Mouse (Mus musculus) forebrain, embryonic 15.5 days (tissue): ENCODE results near the gene Cldn9. TPM values are rescaled to one million over a fixed set of nuclear protein-coding genes. Genes with fewer than 3 reads are reported as not detected.

ENCODE experiments used
- ATAC-seq: fragments of 200-750 bp; cut with Nextera tagmentation; replicated peaks from 2 replicates; pipeline ENCODE4 v1.8.0; 2017; ENCODE audit warnings: mild to moderate bottlenecking, moderate TSS enrichment, moderate library complexity
- H3K27ac ChIP-seq: fragments of 300-500 bp; sonication (generic); replicated peaks from 2 replicates; pipeline ENCODE4 v1.5.1; 2015; ENCODE audit warnings: mild to moderate bottlenecking, inconsistent platforms
- H3K27me3 ChIP-seq: fragments of 300-500 bp; sonication (generic); 2 replicates; pipeline ENCODE4 v1.6.1; 2015; ENCODE audit warnings: inconsistent platforms
- H3K36me3 ChIP-seq: fragments of 300-500 bp; sonication (generic); 2 replicates; pipeline ENCODE4 v1.6.1; 2015; ENCODE audit warnings: mild to moderate bottlenecking, inconsistent platforms
- H3K4me1 ChIP-seq: fragments of 300-500 bp; sonication (generic); 2 replicates; pipeline ENCODE4 v1.6.1; 2015; ENCODE audit warnings: inconsistent platforms
- H3K4me2 ChIP-seq: fragments of 300-500 bp; sonication (generic); replicated peaks from 2 replicates; pipeline ENCODE4 v1.6.1; 2015; ENCODE audit warnings: mild to moderate bottlenecking, inconsistent platforms
- H3K4me3 ChIP-seq: fragments of 300-500 bp; sonication (generic); 2 replicates; pipeline ENCODE4 v1.5.1; 2015; ENCODE audit warnings: mild to moderate bottlenecking, inconsistent platforms
- H3K9ac ChIP-seq: fragments of 300-500 bp; sonication (generic); replicated peaks from 2 replicates; pipeline ENCODE4 v1.6.1; 2015; ENCODE audit warnings: mild to moderate bottlenecking, inconsistent platforms
- H3K9me3 ChIP-seq: fragments of 300-500 bp; sonication (generic); 2 replicates; pipeline ENCODE4 v1.6.1; 2016; ENCODE audit warnings: inconsistent platforms
- WGBS: fragments of 180-500 bp; shearing (Covaris S2); methylation state at CpG from one replicate; pipeline ENCODE4 v1.1.7; 2015; ENCODE audit warnings: mixed read lengths; 5-methylcytosine and 5-hydroxymethylcytosine counted together
- polyA plus RNA-seq: library from polyadenylated mRNA; unstranded; fragments of >200 nt; fragmentation: Nextera tagmentation; extraction: Ambion mirVana; gene quantifications from 2 replicates; pipeline ENCODE4 v1.2.1, GENCODE M21; 2015

The Cldn9 gene
- 1.2 TPM in 2 replicates for polyA plus RNA-seq

- Histone ChIP-seq H3K36me3 (no peaks in the 10 kb centered on the region), H3K4me3 (no peak within 1 kb of the TSS), H3K27me3 (peaks cover 36% of the 10 kb centered on the region), H3K4me1 (peaks cover 13% of the 10 kb centered on the region), H3K27ac (no peak within 1 kb of the TSS), H3K9me3 (no peaks in the 10 kb centered on the region), H3K4me2 (no peak within 1 kb of the TSS), H3K9ac (no peak within 1 kb of the TSS)
- ATAC-seq, result no peak
- 11% methylated on average over 15 of the region's 15 CpGs for WGBS
Observed at GRCm38 (mm10) chr17:23683856-23684672, at the start of gene Cldn9. Cldn9 (minus strand) TSS chr17:23684026.

DNA sequence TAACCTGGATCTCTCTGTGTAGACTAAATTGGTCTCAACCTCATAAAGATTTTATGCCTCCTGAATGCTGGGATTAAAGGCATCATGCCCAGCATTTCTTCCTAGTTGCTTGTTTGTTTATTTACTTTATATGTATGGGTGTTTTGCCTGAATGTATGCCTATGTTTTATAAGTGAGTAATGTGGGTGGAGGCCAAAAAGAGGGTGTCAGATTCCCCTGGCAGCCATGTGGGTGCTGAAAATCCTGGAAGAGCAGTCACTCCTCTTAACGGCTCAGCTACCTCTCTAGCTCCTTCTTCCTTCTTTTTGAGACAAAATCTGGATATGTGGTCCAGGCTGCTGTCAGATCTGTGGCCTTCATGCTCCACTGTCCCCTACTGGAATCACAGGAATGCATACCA, 46.6 kb upstream of the Cldn9 start:
- no peaks in the 10 kb centered on the region for H3K9me3 ChIP-seq
- H3K9ac ChIP-seq, result no peak overlapping the region
- ATAC-seq, result no peak
- WGBS, result 87% methylated on average over 1 of the region's 1 CpGs
- H3K4me1 ChIP-seq, result peaks cover 14% of the 10 kb centered on the region
- H3K36me3 ChIP-seq, result no peaks in the 10 kb centered on the region; the same call in 1 of the 2 replicates
- no peak overlapping the region for H3K4me2 ChIP-seq
- no peak overlapping the region for H3K27ac ChIP-seq
- H3K4me3 ChIP-seq, result no peak overlapping the region
- H3K27me3 ChIP-seq, result no peaks in the 10 kb centered on the region

DNA sequence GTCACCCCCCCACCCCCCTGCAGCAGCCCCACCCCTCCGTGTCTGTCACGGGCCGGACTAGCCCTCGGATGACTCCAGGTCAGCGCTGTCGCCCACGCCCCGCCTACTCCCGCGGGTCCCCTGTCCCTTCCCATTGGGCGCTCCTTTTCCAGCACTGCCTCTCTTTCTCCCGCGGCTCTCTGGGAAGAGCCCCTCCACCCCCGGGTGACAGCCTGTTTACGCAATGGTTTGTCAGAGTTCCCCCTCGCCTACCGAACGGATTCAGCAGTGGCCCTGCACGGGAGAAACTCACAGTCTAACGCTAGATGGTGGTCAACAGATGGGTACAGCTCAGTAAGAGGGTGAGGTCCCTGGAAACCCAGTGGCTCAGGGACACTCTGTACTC, 42.9 kb upstream of the Cldn9 start:
- Histone ChIP-seq H3K9me3 (no peaks in the 10 kb centered on the region), H3K36me3 (no peaks in the 10 kb centered on the region), H3K4me1 (peaks cover 14% of the 10 kb centered on the region), H3K4me3 (peak overlapping the region; percentile 97), H3K27me3 (no peaks in the 10 kb centered on the region), H3K4me2 (peak overlapping the region; percentile 88), H3K27ac (peak overlapping the region; percentile 61), H3K9ac (peak overlapping the region; percentile 62)
- ATAC-seq, result peak; percentile 74
- under 1% methylated on average over 20 of the region's 20 CpGs for WGBS

GRCm38 (mm10) chr17:23725999-23726757, 42.4 kb upstream of the Cldn9 start, which contains the start of gene Pkmyt1:
Pkmyt1 (plus strand) TSS chr17:23726336.
- peaks cover 14% of the 10 kb centered on the region for H3K4me1 ChIP-seq
- H3K9ac ChIP-seq, result peak within 1 kb of the TSS; percentile 67
- ATAC-seq, result peak; percentile 95
- peak within 1 kb of the TSS; percentile 97 for H3K4me3 ChIP-seq
- 1% methylated on average over 72 of the region's 73 CpGs for whole genome bisulfite sequencing
- peak within 1 kb of the TSS; percentile 88 for H3K4me2 ChIP-seq
- H3K9me3 ChIP-seq, result no peaks in the 10 kb centered on the region
- no peaks in the 10 kb centered on the region for H3K27me3 ChIP-seq
- peak within 1 kb of the TSS; percentile 65 for H3K27ac ChIP-seq
- H3K36me3 ChIP-seq, result no peaks in the 10 kb centered on the region

- WGBS, result 68% methylated on average over 4 of the region's 4 CpGs
- peak overlapping the region; percentile 88 for H3K4me2 ChIP-seq
- peak overlapping the region; percentile 65 for H3K27ac ChIP-seq
- no peaks in the 10 kb centered on the region for H3K27me3 ChIP-seq
- ATAC-seq, result no peak
- H3K4me1 ChIP-seq, result peaks cover 14% of the 10 kb centered on the region
- H3K9me3 ChIP-seq, result no peaks in the 10 kb centered on the region
- H3K9ac ChIP-seq, result peak overlapping the region; percentile 67
- no peaks in the 10 kb centered on the region for H3K36me3 ChIP-seq
- peak overlapping the region; percentile 97 for H3K4me3 ChIP-seq
Observed at GRCm38 (mm10) chr17:23725477-23725876, 41.7 kb upstream of the Cldn9 start.

DNA sequence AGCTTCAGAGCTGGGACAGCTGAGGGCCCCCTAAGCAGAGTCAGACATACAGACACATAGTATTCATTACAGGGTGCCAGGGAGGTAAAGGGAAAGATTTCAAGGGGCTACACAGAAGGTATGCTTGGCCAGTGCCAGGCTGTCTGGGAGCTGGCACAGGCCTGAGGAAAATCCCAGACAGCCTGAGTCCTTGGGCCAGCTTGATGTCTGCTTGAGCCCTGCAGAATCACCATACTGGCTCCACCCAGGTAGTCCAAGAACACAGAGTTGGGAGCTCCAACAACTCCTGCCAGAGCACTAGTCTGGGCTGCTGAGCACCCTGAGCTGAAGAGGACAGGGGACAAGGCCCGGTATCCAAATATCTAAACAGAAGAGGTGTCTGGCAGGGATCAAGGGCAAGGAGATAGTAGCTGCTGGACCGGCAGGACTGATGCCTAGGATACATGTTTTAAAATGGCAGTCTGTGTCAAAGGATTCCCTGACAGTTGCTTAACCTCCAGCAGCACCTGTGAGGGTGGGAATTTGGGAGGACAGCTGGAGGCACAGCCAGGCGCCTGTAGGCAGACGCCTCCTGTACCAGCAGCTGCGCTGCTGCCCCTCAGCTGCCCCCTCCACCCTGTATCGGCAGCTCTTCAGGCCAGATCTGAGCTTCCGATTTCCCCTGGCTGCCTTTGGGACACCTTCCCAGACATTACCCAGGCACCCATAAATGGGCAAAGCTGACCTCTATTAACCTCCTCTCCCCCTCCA, 38.7 kb upstream of the Cldn9 start, which contains the start of gene 1520401A03Rik:
1520401A03Rik (minus strand) TSS at position 408 of the 750 bp plus-strand sequence.
- 83% methylated on average over 7 of the region's 7 CpGs for WGBS
- Histone ChIP-seq H3K27ac (no peak within 1 kb of the TSS), H3K36me3 (no peaks in the 10 kb centered on the region), H3K9me3 (no peaks in the 10 kb centered on the region), H3K4me1 (peaks cover 14% of the 10 kb centered on the region), H3K9ac (no peak within 1 kb of the TSS), H3K27me3 (no peaks in the 10 kb centered on the region), H3K4me3 (no peak within 1 kb of the TSS), H3K4me2 (no peak within 1 kb of the TSS)
- no peak for ATAC-seq

DNA sequence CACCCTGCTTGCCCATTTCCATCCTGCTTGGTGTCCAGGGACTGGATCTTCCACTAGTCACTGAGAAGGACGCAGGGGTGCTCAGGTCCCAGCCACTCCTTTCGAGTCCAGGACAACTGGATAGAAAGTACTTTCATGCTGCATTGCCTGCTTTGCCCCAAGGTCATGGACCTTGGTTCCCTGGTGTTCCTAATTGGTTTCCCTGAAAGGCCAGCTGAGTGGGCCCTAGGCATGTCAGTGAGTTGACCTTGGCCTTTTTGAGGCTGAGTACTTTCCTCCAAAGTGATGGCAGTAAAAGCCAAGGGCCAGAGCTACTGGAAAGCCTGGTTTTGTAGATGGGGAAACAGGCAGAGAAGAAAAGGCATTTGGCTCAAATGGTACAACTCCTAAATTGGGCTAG, 38.1 kb upstream of the Cldn9 start:
- ATAC-seq, result no peak
- WGBS, result 85% methylated on average over 2 of the region's 2 CpGs
- H3K9me3 ChIP-seq, result no peaks in the 10 kb centered on the region

DNA sequence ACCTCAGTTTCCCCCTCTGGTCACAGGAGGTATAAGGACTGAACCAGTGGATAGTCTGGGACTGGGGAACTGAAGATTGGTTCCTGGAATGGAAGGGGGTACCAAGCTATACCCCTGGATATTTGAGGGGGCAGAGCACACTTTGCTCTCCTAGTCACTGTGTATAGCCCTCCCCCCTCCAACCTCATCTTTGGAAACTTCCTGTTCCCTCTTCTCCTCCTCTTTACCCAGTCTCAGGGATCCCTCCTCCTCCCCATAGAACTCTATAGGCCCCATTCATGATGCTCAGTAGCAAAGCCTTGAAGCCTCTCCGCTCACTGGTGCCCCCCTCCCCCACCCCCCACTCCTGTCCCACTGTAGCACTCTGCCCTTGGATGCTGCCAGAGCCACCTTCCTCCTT, 35.6 kb upstream of the Cldn9 start:
- no peak overlapping the region for H3K27ac ChIP-seq
- H3K27me3 ChIP-seq, result no peaks in the 10 kb centered on the region
- H3K4me2 ChIP-seq, result no peak overlapping the region
- H3K36me3 ChIP-seq, result no peaks in the 10 kb centered on the region
- no peaks in the 10 kb centered on the region for H3K4me1 ChIP-seq
- 14% methylated on average over 1 of the region's 1 CpGs for WGBS
- H3K4me3 ChIP-seq, result no peak overlapping the region
- no peaks in the 10 kb centered on the region for H3K9me3 ChIP-seq
- H3K9ac ChIP-seq, result no peak overlapping the region
- no peak for ATAC-seq

More for the DNA sequence above, 38.1 kb upstream of the Cldn9 start:
- Histone ChIP-seq H3K27me3 (no peaks in the 10 kb centered on the region), H3K4me1 (peaks cover 7% of the 10 kb centered on the region), H3K4me3 (no peak overlapping the region), H3K4me2 (no peak overlapping the region), H3K9ac (no peak overlapping the region), H3K27ac (no peak overlapping the region), H3K36me3 (no peaks in the 10 kb centered on the region)

DNA sequence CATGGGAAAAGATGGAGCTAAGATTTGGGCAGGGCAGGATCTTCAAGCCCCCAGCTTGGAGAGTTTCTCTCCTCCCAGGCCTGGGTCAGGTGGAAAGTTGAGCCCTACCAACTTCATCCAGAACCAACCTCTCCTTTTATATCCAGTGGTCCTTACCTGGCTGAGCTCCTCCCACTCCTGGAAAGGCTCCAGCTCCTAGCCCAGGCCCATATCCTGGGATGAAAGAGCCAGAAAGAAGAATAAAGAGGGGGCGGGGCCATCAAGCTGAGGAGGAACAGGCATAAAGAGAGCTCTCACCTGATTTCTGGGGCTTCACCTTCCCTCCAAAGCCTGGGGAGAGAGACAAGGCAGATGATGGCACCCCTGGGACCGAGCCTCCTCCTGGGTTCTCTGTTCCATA, 33.2 kb upstream of the Cldn9 start:
- H3K36me3 ChIP-seq, result no peaks in the 10 kb centered on the region
- no peak overlapping the region for H3K4me3 ChIP-seq
- no peak overlapping the region for H3K9ac ChIP-seq
- WGBS, result 54% methylated on average over 2 of the region's 2 CpGs
- no peaks in the 10 kb centered on the region for H3K27me3 ChIP-seq
- H3K4me1 ChIP-seq, result no peaks in the 10 kb centered on the region
- H3K27ac ChIP-seq, result no peak overlapping the region
- no peak for ATAC-seq
- no peak overlapping the region for H3K4me2 ChIP-seq
- no peaks in the 10 kb centered on the region for H3K9me3 ChIP-seq

GRCm38 (mm10) chr17:23706212-23706611, 22.4 kb upstream of the Cldn9 start:
- Histone ChIP-seq H3K36me3 (no peaks in the 10 kb centered on the region), H3K27me3 (0 out of 2 replicates have a peak, but pooled peaks cover 6% of the 10 kb centered on the region), H3K4me1 (no peaks in the 10 kb centered on the region), H3K9ac (no peak overlapping the region; the same call in 1 of the 2 replicates), H3K4me3 (no peak overlapping the region), H3K9me3 (no peaks in the 10 kb centered on the region), H3K27ac (no peak overlapping the region), H3K4me2 (no peak overlapping the region)
- ATAC-seq, result peak; percentile 44
- WGBS, result 1% methylated on average over 3 of the region's 3 CpGs

GRCm38 (mm10) chr17:23705525-23706104, 21.8 kb upstream of the Cldn9 start:
- Histone ChIP-seq H3K9me3 (no peaks in the 10 kb centered on the region), H3K4me1 (no peaks in the 10 kb centered on the region), H3K9ac (no peak overlapping the region; the same call in 1 of the 2 replicates), H3K27ac (no peak overlapping the region), H3K4me3 (no peak overlapping the region), H3K4me2 (no peak overlapping the region), H3K27me3 (peaks cover 9% of the 10 kb centered on the region; the same call in 1 of the 2 replicates), H3K36me3 (no peaks in the 10 kb centered on the region)
- 72% methylated on average over 7 of the region's 7 CpGs for WGBS
- peak; percentile 41 for ATAC-seq
